8 mouse cellular contexts compared by ENCODE assay signal in the genomic region with DNA sequence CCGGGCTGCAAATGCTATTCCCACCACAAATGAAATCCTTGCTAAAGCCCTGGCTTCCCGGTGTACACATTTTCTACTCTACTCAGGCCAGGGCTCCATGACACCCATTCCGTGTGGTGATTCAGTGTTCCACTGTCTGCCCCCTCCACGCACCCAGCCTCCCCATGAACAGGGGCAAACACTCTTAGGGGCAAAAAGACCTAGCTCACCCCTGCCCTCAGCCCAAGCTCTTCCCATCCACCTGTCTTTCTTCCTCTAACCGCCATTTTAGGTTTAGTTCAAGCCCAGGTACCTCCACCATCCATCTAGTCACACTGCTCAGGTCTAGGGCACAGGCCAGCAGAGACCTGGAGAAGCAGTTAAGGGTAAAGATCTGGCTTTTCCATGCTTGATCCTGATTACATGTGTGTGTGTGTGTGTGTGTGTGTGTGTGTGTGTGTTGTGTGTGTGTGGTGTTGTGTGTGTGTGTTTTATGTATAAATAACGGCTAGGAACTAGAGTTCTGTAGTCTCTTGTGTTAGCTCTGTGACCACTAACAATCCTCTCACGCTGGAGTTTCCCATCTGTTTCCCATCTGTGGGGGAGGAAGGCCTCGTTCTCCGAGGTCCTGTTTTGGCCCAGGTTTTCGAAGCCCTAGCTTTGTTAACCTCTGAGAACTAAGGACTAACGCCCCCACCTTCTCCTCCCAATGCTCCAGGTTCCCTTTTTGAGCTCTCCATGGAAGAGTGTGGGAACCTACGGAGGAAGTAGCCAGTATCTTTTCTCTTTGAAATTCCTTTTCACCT. TPM values are rescaled to one million over a fixed set of nuclear protein-coding genes. Genes with fewer than 3 reads are reported as not detected.
A peak's percentile ranks its signal among the peaks of the same experiment; 100 is the strongest.
DNase-seq lines count a peak whose midpoint lies in the region; ATAC-seq and TF ChIP-seq lines count a peak whose summit lies in the region.

No protein-coding gene starts in this region.

- H3K4me2 ChIP-seq in heart, postnatal 0 days (ENCODE audit: low read depth, low read length): peak overlapping the region; percentile 92
- H3K4me2 ChIP-seq in lung, postnatal 0 days (replicated peaks; ENCODE audit: low read depth, low read length): peak overlapping the region; percentile 73

- TF ChIP-seq CTCF in liver, adult 2 months (IDR thresholded peaks at IDR 0.05; ENCODE audit: low read depth, low read length): no peak
- no peak for TF ChIP-seq CTCF in heart, postnatal 0 days (IDR thresholded peaks at IDR 0.05; ENCODE audit: low read depth)
- TF ChIP-seq CTCF in lung, postnatal 0 days (IDR thresholded peaks at IDR 0.05): no peak

- no peaks in the 10 kb centered on the region for H3K9me3 ChIP-seq in heart, postnatal 0 days (replicated peaks; ENCODE audit: control insufficient read depth, low read length)
- H3K9me3 ChIP-seq in lung, postnatal 0 days (ENCODE audit: low read length): no peaks in the 10 kb centered on the region

- no peaks in the 10 kb centered on the region for H3K27me3 ChIP-seq in liver, adult 2 months (ENCODE audit: control insufficient read depth, insufficient read depth, low read length)
- no peaks in the 10 kb centered on the region for H3K27me3 ChIP-seq in heart, postnatal 0 days (ENCODE audit: control insufficient read depth, insufficient read depth, low read length)
- H3K27me3 ChIP-seq in lung, postnatal 0 days (replicated peaks; ENCODE audit: insufficient read depth, low read length): no peaks in the 10 kb centered on the region

- H3K4me3 ChIP-seq in liver, adult 2 months (ENCODE audit: insufficient read depth, low read depth, low read length): peak overlapping the region; percentile 45
- peak overlapping the region; percentile 87 for H3K4me3 ChIP-seq in brown adipose tissue, adult 24 weeks (ENCODE audit: insufficient read depth, low read depth, low read length)
- H3K4me3 ChIP-seq in heart, postnatal 0 days (ENCODE audit: low read depth, low read length): peak overlapping the region; percentile 74
- peak overlapping the region; percentile 57 for H3K4me3 ChIP-seq in lung, postnatal 0 days (ENCODE audit: low read depth, low read length)

- no peaks in the 10 kb centered on the region for H3K79me2 ChIP-seq in liver, adult 2 months (ENCODE audit: control insufficient read depth, insufficient read depth, low read length)

- peak overlapping the region; percentile 80 for H3K27ac ChIP-seq in liver, adult 2 months (replicated peaks; ENCODE audit: insufficient read depth, low read depth, low read length)
- peak overlapping the region; percentile 71 for H3K27ac ChIP-seq in brown adipose tissue, adult 24 weeks (replicated peaks; ENCODE audit: low read depth, low read length)
- peak overlapping the region; percentile 92 for H3K27ac ChIP-seq in heart, postnatal 0 days (ENCODE audit: low read depth)
- peak overlapping the region; percentile 91 for H3K27ac ChIP-seq in lung, postnatal 0 days (ENCODE audit: low read length)

- no peak for TF ChIP-seq EP300 in heart, postnatal 0 days (IDR thresholded peaks at IDR 0.05; ENCODE audit: low read depth)
- TF ChIP-seq EP300 in lung, postnatal 0 days (IDR thresholded peaks at IDR 0.05): no peak

- no peaks in the 10 kb centered on the region for H3K36me3 ChIP-seq in liver, adult 2 months (ENCODE audit: control insufficient read depth, insufficient read depth, low read length)
- peaks cover 31% of the 10 kb centered on the region for H3K36me3 ChIP-seq in heart, postnatal 0 days (replicated peaks; ENCODE audit: control insufficient read depth, insufficient read depth, low read length)
- H3K36me3 ChIP-seq in lung, postnatal 0 days (ENCODE audit: insufficient read depth, low read length): peaks cover 9% of the 10 kb centered on the region; the same call in 1 of the 2 replicates

- peaks cover 15% of the 10 kb centered on the region for H3K4me1 ChIP-seq in liver, adult 2 months (ENCODE audit: control insufficient read depth, insufficient read depth, low read length)
- no peaks in the 10 kb centered on the region for H3K4me1 ChIP-seq in brown adipose tissue, adult 24 weeks (ENCODE audit: control insufficient read depth, insufficient read depth, insufficient read length, low read length)
- H3K4me1 ChIP-seq in heart, postnatal 0 days (ENCODE audit: control insufficient read depth, insufficient read depth): peaks cover 11% of the 10 kb centered on the region; the same call in 1 of the 2 replicates
- H3K4me1 ChIP-seq in lung, postnatal 0 days (ENCODE audit: insufficient read depth, low read depth, low read length): peaks cover 4% of the 10 kb centered on the region; the same call in 1 of the 2 replicates

- TF ChIP-seq POLR2A in liver, adult 2 months (IDR thresholded peaks at IDR 0.05; ENCODE audit: extremely low read depth, insufficient read depth, low read length): no peak

- peak overlapping the region; percentile 62; the same call in 1 of the 2 replicates for H3K9ac ChIP-seq in liver, adult 2 months (ENCODE audit: low read depth, low read length)
- peak overlapping the region; percentile 76 for H3K9ac ChIP-seq in heart, postnatal 0 days (replicated peaks; ENCODE audit: low read depth, low read length)
- H3K9ac ChIP-seq in lung, postnatal 0 days (replicated peaks; ENCODE audit: low read depth): peak overlapping the region; percentile 65

- no peak for DNase-seq in liver, adult 2 months (ENCODE audit: extremely low read depth, low read depth, low spot score)
- DNase-seq in liver: no peak
- no peak for DNase-seq in heart, postnatal 0 days (ENCODE audit: low spot score)
- no peak for DNase-seq in lung, postnatal 0 days (ENCODE audit: low spot score)
- DNase-seq in left cerebral cortex, adult 8-10 months (ENCODE audit: low spot score in 2 of 2): no peak
- no peak for DNase-seq in right cerebral cortex, postnatal 10 days (ENCODE audit: low spot score in 2 of 2)

- no peak for ATAC-seq in heart, postnatal 0 days (ENCODE audit: insufficient read depth, low read depth)
- ATAC-seq in lung, postnatal 0 days: no peak
- no peak for ATAC-seq in activated CD4-positive, CD25-positive, alpha-beta regulatory T cell, adult 4 months

- 44% methylated on average over 12 of the region's 12 CpGs for WGBS in liver, adult 2 months
- WGBS in heart, postnatal 0 days: 47% methylated on average over 12 of the region's 12 CpGs
- 42% methylated on average over 12 of the region's 12 CpGs for WGBS in lung, postnatal 0 days

RNA-seq across cellular contexts. Expression of gene Adprh, which starts 0.9 kb away (rescaled TPM):
- 1.9 and 2.8 TPM in 2 replicates for total RNA-seq in liver, adult 2 months (2014; rRNA removed)
- polyA plus RNA-seq in liver, adult 2 months (2012; rRNA removed): 8.0 and 8.5 TPM in 2 replicates
- 15.4 and 21.4 TPM in 2 replicates for polyA plus RNA-seq in brown adipose tissue, adult 24 weeks (2012; ENCODE audit: insufficient read depth, insufficient read length, missing spikeins)
- total RNA-seq in heart, postnatal 0 days (2014; rRNA removed; ENCODE audit: low replicate concordance): 30.9 and 42.6 TPM in 2 replicates
- 69.5 and 72.1 TPM in 2 replicates for polyA plus RNA-seq in heart, postnatal 0 days (2015; fragmentation: Nextera tagmentation; extraction: Ambion mirVana)
- polyA plus RNA-seq in lung, postnatal 0 days (2015; fragmentation: Nextera tagmentation; extraction: Ambion mirVana): 54.9 and 59.9 TPM in 2 replicates
- 10 to 100 TPM; 53.6 to 58.5 (median 55.7) TPM for total RNA-seq in left cerebral cortex, adult 8-10 months (2022)
- 10 to 100 TPM; 47.4 to 51.6 TPM for polyA plus RNA-seq in activated CD4-positive, CD25-positive, alpha-beta regulatory T cell, adult 4 months (2017; shearing (Covaris generic))

RNA-seq across cellular contexts. Expression of gene Cd80, which starts 3.7 kb away (rescaled TPM):
- total RNA-seq in liver, adult 2 months (2014; rRNA removed): 0.28 and 0.67 TPM in 2 replicates
- polyA plus RNA-seq in liver, adult 2 months (2012; rRNA removed): 0.29 TPM in 1 of 2 replicates, not detected in the other
- 1.0 TPM in 1 of 2 replicates, not detected in the other for polyA plus RNA-seq in brown adipose tissue, adult 24 weeks (2012; ENCODE audit: insufficient read depth, insufficient read length, missing spikeins)
- 0.15 TPM in 1 of 2 replicates, not detected in the other for total RNA-seq in heart, postnatal 0 days (2014; rRNA removed; ENCODE audit: low replicate concordance)
- 0.22 and 0.34 TPM in 2 replicates for polyA plus RNA-seq in heart, postnatal 0 days (2015; fragmentation: Nextera tagmentation; extraction: Ambion mirVana)
- 0.14 and 0.25 TPM in 2 replicates for polyA plus RNA-seq in lung, postnatal 0 days (2015; fragmentation: Nextera tagmentation; extraction: Ambion mirVana)
- total RNA-seq in left cerebral cortex, adult 8-10 months (2022): under 1 TPM; 0.44 to 0.71 (median 0.64) TPM
- 1 to 10 TPM; 3.8 to 4.3 TPM for polyA plus RNA-seq in activated CD4-positive, CD25-positive, alpha-beta regulatory T cell, adult 4 months (2017; shearing (Covaris generic))

RNA-seq across cellular contexts. Expression of gene Pla1a, which starts 18.7 kb away (rescaled TPM):
- total RNA-seq in liver, adult 2 months (2014; rRNA removed): 70.6 and 82.1 TPM in 2 replicates
- 46.9 and 55.2 TPM in 2 replicates for polyA plus RNA-seq in liver, adult 2 months (2012; rRNA removed)
- 11.3 and 14.4 TPM in 2 replicates for polyA plus RNA-seq in brown adipose tissue, adult 24 weeks (2012; ENCODE audit: insufficient read depth, insufficient read length, missing spikeins)
- total RNA-seq in heart, postnatal 0 days (2014; rRNA removed; ENCODE audit: low replicate concordance): 13.4 and 14.5 TPM in 2 replicates
- polyA plus RNA-seq in heart, postnatal 0 days (2015; fragmentation: Nextera tagmentation; extraction: Ambion mirVana): 4.6 and 4.9 TPM in 2 replicates
- 1.2 and 1.6 TPM in 2 replicates for polyA plus RNA-seq in lung, postnatal 0 days (2015; fragmentation: Nextera tagmentation; extraction: Ambion mirVana)
- 1 to 10 TPM in 3 of 4 experiments, under 1 TPM in 1; 0.78 to 2.0 (median 1.9) TPM for total RNA-seq in left cerebral cortex, adult 8-10 months (2022)
- polyA plus RNA-seq in activated CD4-positive, CD25-positive, alpha-beta regulatory T cell, adult 4 months (2017; shearing (Covaris generic)): not detected
